Mouse (Mus musculus) liver, embryonic 15.5 days (tissue): ENCODE measurements around the gene Tbx19. TPM values are rescaled to one million over a fixed set of nuclear protein-coding genes. Genes with fewer than 3 reads are reported as not detected.

ENCODE experiments used
- ATAC-seq: fragments of 200-750 bp; cut with Nextera tagmentation; 2 replicates; pipeline ENCODE4 v1.8.0; 2017; ENCODE audit warnings: moderate number of reproducible peaks, mild to moderate bottlenecking, moderate library complexity; ENCODE audit not compliant: insufficient read depth
- H3K27ac ChIP-seq: fragments of 300-500 bp; sonication (generic); replicated peaks from 2 replicates; pipeline ENCODE4 v1.5.1; 2015; ENCODE audit warnings: mild to moderate bottlenecking, inconsistent platforms
- H3K27me3 ChIP-seq: fragments of 300-500 bp; sonication (generic); 2 replicates; pipeline ENCODE4 v1.6.1; 2015; ENCODE audit warnings: mild to moderate bottlenecking, inconsistent platforms
- H3K36me3 ChIP-seq: fragments of 300-500 bp; sonication (generic); replicated peaks from 2 replicates; pipeline ENCODE4 v1.6.1; 2015; ENCODE audit warnings: moderate library complexity, mild to moderate bottlenecking, inconsistent platforms
- H3K4me1 ChIP-seq: fragments of 300-500 bp; sonication (generic); replicated peaks from 2 replicates; pipeline ENCODE4 v1.6.1; 2015; ENCODE audit warnings: inconsistent platforms
- H3K4me2 ChIP-seq: fragments of 300-500 bp; sonication (generic); 2 replicates; pipeline ENCODE4 v1.6.1; 2015; ENCODE audit warnings: moderate library complexity, mild to moderate bottlenecking, inconsistent platforms
- H3K4me3 ChIP-seq: fragments of 300-500 bp; sonication (generic); replicated peaks from 2 replicates; pipeline ENCODE4 v1.5.1; 2015; ENCODE audit warnings: mild to moderate bottlenecking, inconsistent platforms
- H3K9ac ChIP-seq: fragments of 300-500 bp; sonication (generic); 2 replicates; pipeline ENCODE4 v1.6.1; 2015; ENCODE audit warnings: moderate library complexity, mild to moderate bottlenecking, inconsistent platforms
- H3K9me3 ChIP-seq: fragments of 300-500 bp; sonication (generic); replicated peaks from 2 replicates; pipeline ENCODE4 v1.6.1; 2016; ENCODE audit warnings: inconsistent platforms
- WGBS: fragments of 180-500 bp; shearing (Covaris S2); methylation state at CpG from one replicate; pipeline ENCODE4 v1.1.7; 2015; ENCODE audit warnings: mixed read lengths; ENCODE audit not compliant: insufficient replicate concordance; 5-methylcytosine and 5-hydroxymethylcytosine counted together
- polyA plus RNA-seq: library from polyadenylated mRNA; unstranded; fragments of >200 nt; fragmentation: Nextera tagmentation; extraction: Ambion mirVana; gene quantifications from 2 replicates; pipeline ENCODE4 v1.2.1, GENCODE M21; 2015

The Tbx19 gene
- polyA plus RNA-seq, 1 experiment from 2014 or later = not detected

DNA sequence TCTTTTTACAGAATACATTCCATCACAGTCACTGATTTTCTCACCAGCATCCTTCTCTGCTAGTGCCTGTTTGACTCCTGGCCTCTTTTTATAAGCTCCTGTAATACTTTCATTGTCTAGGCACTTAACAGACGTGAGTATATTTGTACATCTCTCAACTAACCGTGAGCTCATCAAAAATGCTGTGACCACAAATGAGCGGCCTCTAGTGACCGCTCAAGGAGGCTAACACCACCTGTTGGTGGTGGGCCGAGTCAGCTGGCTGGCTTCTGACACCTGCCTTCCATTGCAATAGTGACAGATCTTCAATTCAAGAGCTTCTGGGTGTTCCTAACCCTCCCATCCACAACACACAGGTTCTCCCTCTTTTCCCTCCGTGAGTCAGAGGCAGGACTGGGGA, 22.8 kb upstream of the Tbx19 start:
- 67% methylated on average over 6 of the region's 6 CpGs for WGBS
- H3K4me1 ChIP-seq = 0 out of 2 replicates have a peak, but pooled peaks cover 9% of the 10 kb centered on the region
- no peaks in the 10 kb centered on the region for H3K27me3 ChIP-seq
- no peak overlapping the region for H3K4me2 ChIP-seq
- no peak overlapping the region for H3K9ac ChIP-seq
- H3K27ac ChIP-seq = no peak overlapping the region
- no peak for ATAC-seq
- peaks cover 27% of the 10 kb centered on the region for H3K36me3 ChIP-seq
- no peaks in the 10 kb centered on the region for H3K9me3 ChIP-seq
- H3K4me3 ChIP-seq = no peak overlapping the region

GRCm38 (mm10) chr1:165179321-165179720, 18.7 kb upstream of the Tbx19 start:
- peaks cover 29% of the 10 kb centered on the region for H3K36me3 ChIP-seq
- no peaks in the 10 kb centered on the region for H3K9me3 ChIP-seq
- H3K4me1 ChIP-seq = no peaks in the 10 kb centered on the region
- 49% methylated on average over 5 of the region's 5 CpGs for WGBS
- no peak overlapping the region for H3K4me2 ChIP-seq
- H3K4me3 ChIP-seq = no peak overlapping the region
- no peak overlapping the region for H3K27ac ChIP-seq
- ATAC-seq = no peak
- no peak overlapping the region for H3K9ac ChIP-seq
- H3K27me3 ChIP-seq = no peaks in the 10 kb centered on the region

GRCm38 (mm10) chr1:165178075-165178474, 17.5 kb upstream of the Tbx19 start:
- Histone ChIP-seq H3K27ac (no peak overlapping the region), H3K9ac (no peak overlapping the region), H3K36me3 (peaks cover 22% of the 10 kb centered on the region), H3K4me2 (no peak overlapping the region), H3K27me3 (no peaks in the 10 kb centered on the region), H3K9me3 (no peaks in the 10 kb centered on the region), H3K4me3 (no peak overlapping the region), H3K4me1 (peaks cover 3% of the 10 kb centered on the region; the same call in 1 of the 2 replicates)
- ATAC-seq = no peak
- WGBS = 66% methylated on average over 6 of the region's 6 CpGs

DNA sequence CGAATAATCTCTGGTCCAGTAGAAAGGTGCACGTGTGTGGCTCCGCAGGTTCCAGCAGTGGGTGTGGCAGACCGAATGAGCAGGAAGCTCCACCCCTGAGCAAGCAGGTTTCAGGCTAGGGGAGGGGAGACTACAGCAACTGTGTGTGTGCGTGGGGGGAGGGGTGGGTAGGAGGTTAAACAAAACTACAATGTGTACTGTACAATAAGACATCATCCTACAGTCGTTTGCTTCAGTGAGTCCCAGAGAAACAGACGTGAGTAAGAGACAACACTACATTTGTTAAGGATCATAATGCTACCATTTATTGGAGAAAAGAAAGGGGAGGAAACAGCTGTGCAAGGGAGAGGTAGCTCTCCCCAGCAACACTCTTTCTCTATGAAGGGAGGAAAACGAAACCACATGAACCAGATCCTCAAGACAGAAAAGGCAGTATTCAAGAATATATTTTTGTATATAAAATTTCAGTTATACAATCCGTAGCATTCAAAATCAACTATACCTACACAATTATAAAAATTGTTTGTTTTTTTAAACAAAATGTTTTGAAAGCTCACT, 13.6 kb upstream of the Tbx19 start:
- no peak overlapping the region for H3K27ac ChIP-seq
- ATAC-seq = no peak
- H3K36me3 ChIP-seq = peaks cover 20% of the 10 kb centered on the region

GRCm38 (mm10) chr1:165171277-165171676, 10.7 kb upstream of the Tbx19 start:
- no peak for ATAC-seq
- no peak overlapping the region for H3K4me2 ChIP-seq
- WGBS = 74% methylated on average over 7 of the region's 8 CpGs
- H3K27me3 ChIP-seq = no peaks in the 10 kb centered on the region
- no peak overlapping the region for H3K4me3 ChIP-seq
- H3K9me3 ChIP-seq = no peaks in the 10 kb centered on the region
- H3K27ac ChIP-seq = no peak overlapping the region
- H3K9ac ChIP-seq = no peak overlapping the region
- H3K4me1 ChIP-seq = peaks cover 3% of the 10 kb centered on the region; the same call in 1 of the 2 replicates
- H3K36me3 ChIP-seq = no peaks in the 10 kb centered on the region

More for the DNA sequence above, 13.6 kb upstream of the Tbx19 start:
- peaks cover 3% of the 10 kb centered on the region; the same call in 1 of the 2 replicates for H3K4me1 ChIP-seq
- no peak overlapping the region for H3K9ac ChIP-seq
- 29% methylated on average over 9 of the region's 9 CpGs for WGBS
- H3K4me3 ChIP-seq = no peak overlapping the region
- no peak overlapping the region for H3K4me2 ChIP-seq
- H3K9me3 ChIP-seq = no peaks in the 10 kb centered on the region
- H3K27me3 ChIP-seq = no peaks in the 10 kb centered on the region

DNA sequence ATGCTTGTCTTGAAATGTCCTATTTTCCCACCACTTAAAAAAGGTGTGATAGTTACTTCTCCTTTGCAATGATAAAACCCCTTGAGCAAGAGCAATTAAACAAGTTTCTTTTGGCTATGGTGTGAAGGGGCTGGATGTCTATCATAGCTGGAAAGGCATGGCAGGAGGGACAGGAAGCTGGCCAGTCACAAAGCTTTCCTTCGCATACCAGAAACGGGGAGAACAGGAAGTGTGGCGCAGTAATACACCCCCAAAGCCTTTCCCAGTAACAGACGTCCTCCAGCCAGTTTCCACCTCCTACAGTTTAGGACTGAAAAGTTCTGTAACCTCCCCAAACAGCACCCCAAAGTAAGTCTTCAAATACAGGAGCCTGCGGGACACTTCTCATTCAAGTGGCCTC, 9.6 kb upstream of the Tbx19 start:
- Histone ChIP-seq H3K27ac (no peak overlapping the region), H3K27me3 (no peaks in the 10 kb centered on the region), H3K4me1 (peaks cover 3% of the 10 kb centered on the region; the same call in 1 of the 2 replicates), H3K9me3 (no peaks in the 10 kb centered on the region), H3K4me2 (no peak overlapping the region), H3K36me3 (no peaks in the 10 kb centered on the region), H3K4me3 (no peak overlapping the region), H3K9ac (no peak overlapping the region)
- no peak for ATAC-seq
- WGBS = 24% methylated on average over 5 of the region's 5 CpGs

DNA sequence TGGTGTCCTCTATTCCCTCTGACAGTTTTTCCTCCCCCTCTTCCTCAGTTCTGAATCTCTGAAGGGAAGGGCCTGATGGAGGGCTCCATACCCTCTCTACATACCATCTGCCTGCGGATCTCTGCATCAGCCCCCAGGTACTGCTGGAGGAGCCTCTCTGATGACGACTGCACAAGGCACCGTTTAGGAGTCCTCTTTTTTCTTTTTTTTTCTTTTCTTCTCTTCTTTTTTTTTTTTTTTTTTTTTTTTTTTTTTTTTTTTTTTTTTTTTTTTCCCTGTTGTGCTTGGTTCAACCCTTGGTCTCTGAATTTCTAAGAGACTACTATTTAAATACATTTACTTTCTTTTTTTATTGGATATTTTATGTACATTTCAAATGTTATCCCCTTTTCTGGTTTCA, 8.9 kb upstream of the Tbx19 start:
- H3K4me1 ChIP-seq = peaks cover 3% of the 10 kb centered on the region; the same call in 1 of the 2 replicates
- no peak overlapping the region for H3K4me2 ChIP-seq
- no peaks in the 10 kb centered on the region for H3K9me3 ChIP-seq
- H3K27ac ChIP-seq = no peak overlapping the region
- H3K4me3 ChIP-seq = no peak overlapping the region
- 69% methylated on average over 3 of the region's 3 CpGs for WGBS
- no peaks in the 10 kb centered on the region for H3K36me3 ChIP-seq
- no peak overlapping the region for H3K9ac ChIP-seq
- ATAC-seq = no peak
- H3K27me3 ChIP-seq = no peaks in the 10 kb centered on the region

- no peaks in the 10 kb centered on the region for H3K9me3 ChIP-seq
- ATAC-seq = no peak
- 78% methylated on average over 6 of the region's 6 CpGs for WGBS
- no peak overlapping the region for H3K4me2 ChIP-seq
- no peaks in the 10 kb centered on the region for H3K4me1 ChIP-seq
- H3K36me3 ChIP-seq = no peaks in the 10 kb centered on the region
- no peaks in the 10 kb centered on the region for H3K27me3 ChIP-seq
- no peak overlapping the region for H3K4me3 ChIP-seq
- no peak overlapping the region for H3K27ac ChIP-seq
- no peak overlapping the region for H3K9ac ChIP-seq
Measured at GRCm38 (mm10) chr1:165164920-165165319, 4.3 kb upstream of the Tbx19 start.

GRCm38 (mm10) chr1:165158841-165159240, 1.7 kb downstream of the Tbx19 start:
- Histone ChIP-seq H3K36me3 (no peaks in the 10 kb centered on the region), H3K4me3 (no peak overlapping the region), H3K4me1 (no peaks in the 10 kb centered on the region), H3K27ac (no peak overlapping the region), H3K9ac (no peak overlapping the region), H3K27me3 (no peaks in the 10 kb centered on the region), H3K9me3 (no peaks in the 10 kb centered on the region), H3K4me2 (no peak overlapping the region)
- ATAC-seq = no peak
- 67% methylated on average over 10 of the region's 10 CpGs for WGBS

- ATAC-seq = no peak
Measured at GRCm38 (mm10) chr1:165154162-165154561, 6.4 kb downstream of the Tbx19 start.

DNA sequence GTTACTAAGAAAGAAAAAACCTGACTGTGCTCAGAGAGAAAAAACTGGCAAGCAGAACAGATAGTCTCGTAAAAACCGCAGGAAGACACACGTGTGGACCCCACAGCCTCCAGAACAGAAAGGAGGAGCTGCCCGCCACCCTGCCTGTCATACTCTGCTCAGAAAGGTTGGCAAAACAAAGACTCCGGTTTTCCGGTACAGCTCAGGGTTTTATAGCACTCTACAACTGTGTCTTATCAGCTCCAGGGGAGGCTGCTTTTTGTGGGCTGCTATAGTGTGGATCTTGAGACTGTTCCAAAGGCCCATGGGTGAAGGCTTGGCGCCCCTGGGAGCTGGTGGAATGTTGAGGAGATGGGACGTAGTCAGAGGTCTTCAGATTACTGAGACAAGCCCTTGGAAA, 9.4 kb downstream of the Tbx19 start:
- Histone ChIP-seq H3K4me1 (no peaks in the 10 kb centered on the region), H3K9ac (no peak overlapping the region), H3K27me3 (no peaks in the 10 kb centered on the region), H3K27ac (no peak overlapping the region), H3K9me3 (no peaks in the 10 kb centered on the region), H3K4me2 (no peak overlapping the region), H3K4me3 (no peak overlapping the region), H3K36me3 (no peaks in the 10 kb centered on the region)
- 39% methylated on average over 8 of the region's 8 CpGs for WGBS
- ATAC-seq = no peak

More at GRCm38 (mm10) chr1:165154162-165154561, 6.4 kb downstream of the Tbx19 start:
- no peaks in the 10 kb centered on the region for H3K9me3 ChIP-seq
- H3K27me3 ChIP-seq = no peaks in the 10 kb centered on the region
- H3K36me3 ChIP-seq = no peaks in the 10 kb centered on the region
- H3K4me2 ChIP-seq = no peak overlapping the region
- H3K9ac ChIP-seq = no peak overlapping the region
- no peak overlapping the region for H3K4me3 ChIP-seq
- 30% methylated on average over 4 of the region's 4 CpGs for WGBS
- H3K27ac ChIP-seq = no peak overlapping the region
- H3K4me1 ChIP-seq = no peaks in the 10 kb centered on the region

DNA sequence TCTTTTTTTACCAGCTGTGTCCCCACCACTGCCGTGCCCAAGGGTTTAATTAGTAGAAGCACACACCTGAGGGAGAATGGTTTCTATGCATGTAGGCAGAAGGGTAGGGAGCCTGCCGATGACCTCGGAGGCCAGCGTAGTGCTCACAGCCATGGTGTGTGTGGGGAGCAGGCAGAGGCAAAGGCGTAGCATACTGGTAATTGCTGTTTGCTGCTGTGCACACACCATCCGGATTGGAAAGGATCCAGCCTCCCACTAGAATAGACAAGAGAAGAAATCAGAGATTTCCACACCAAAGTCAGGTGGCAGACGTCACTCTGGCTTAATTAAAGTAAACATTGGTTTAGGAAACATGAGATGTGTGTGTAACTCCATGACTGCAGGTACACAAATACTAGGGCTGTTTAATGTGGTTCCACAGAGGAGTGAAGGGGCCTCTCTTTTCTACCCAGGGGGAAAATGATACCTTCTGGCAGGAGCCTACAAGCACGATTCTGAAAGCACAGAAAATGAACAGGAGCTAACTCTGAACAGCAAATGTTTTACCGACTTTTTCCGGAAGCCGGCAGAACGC, 18.1 kb downstream of the Tbx19 start:
- WGBS = 68% methylated on average over 12 of the region's 12 CpGs
- H3K36me3 ChIP-seq = no peaks in the 10 kb centered on the region
- H3K4me2 ChIP-seq = no peak overlapping the region
- no peak overlapping the region for H3K27ac ChIP-seq
- H3K9me3 ChIP-seq = no peaks in the 10 kb centered on the region
- no peak overlapping the region for H3K9ac ChIP-seq
- H3K4me3 ChIP-seq = no peak overlapping the region
- no peaks in the 10 kb centered on the region for H3K4me1 ChIP-seq
- H3K27me3 ChIP-seq = no peaks in the 10 kb centered on the region
- no peak for ATAC-seq
